Mouse (Mus musculus): ENCODE data around the gene Btaf1.
"Not testable (repeated sequence)": the region's sequence is repeated elsewhere in the genome, so short reads cannot be mapped to it uniquely, and the experiment has no call there.

DNA sequence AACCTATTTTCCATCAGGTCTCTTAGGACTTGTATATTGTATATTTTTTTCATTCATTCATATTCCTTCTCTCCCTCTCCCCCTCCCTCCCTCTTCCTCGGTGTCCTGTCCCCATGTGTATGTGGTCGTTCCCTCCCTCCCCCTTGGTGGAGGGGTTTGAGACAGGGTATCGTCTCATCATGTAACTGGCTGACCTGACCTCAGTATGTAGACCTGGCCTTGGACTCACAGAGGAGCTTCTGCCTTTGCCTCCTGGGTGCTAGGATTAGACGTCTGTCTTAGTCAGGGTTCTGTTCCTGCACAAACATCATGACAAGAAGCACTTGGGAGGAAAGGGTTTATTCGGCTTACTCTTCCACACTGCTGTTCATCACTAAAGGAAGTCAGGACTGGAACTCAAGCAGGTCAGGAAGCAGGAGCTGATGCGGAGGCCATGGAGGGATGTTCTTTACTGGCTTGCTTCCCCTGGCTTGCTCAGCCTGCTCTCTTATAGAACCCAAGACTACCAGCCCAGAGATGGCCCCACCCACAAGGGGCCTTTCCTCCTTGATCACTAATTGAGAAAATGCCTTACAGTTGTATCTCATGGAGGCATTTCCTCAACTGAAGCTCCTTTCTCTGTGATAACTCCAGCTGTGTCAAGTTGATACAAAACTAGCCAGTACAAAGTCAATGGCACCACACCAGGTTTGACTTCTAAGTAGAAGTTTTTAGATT, 36.8 kb downstream of the Btaf1 start:
- TF ChIP-seq POLR2A (IDR thresholded peaks at IDR 0.05; ENCODE audit: low read depth, low read length); CTCF (conservative IDR thresholded peaks at IDR 0.05; ENCODE audit: insufficient read depth, insufficient read length, low read depth, low read length): not testable (repeated sequence)
